1 mouse cellular context compared by ENCODE assay signal in the genomic region with DNA sequence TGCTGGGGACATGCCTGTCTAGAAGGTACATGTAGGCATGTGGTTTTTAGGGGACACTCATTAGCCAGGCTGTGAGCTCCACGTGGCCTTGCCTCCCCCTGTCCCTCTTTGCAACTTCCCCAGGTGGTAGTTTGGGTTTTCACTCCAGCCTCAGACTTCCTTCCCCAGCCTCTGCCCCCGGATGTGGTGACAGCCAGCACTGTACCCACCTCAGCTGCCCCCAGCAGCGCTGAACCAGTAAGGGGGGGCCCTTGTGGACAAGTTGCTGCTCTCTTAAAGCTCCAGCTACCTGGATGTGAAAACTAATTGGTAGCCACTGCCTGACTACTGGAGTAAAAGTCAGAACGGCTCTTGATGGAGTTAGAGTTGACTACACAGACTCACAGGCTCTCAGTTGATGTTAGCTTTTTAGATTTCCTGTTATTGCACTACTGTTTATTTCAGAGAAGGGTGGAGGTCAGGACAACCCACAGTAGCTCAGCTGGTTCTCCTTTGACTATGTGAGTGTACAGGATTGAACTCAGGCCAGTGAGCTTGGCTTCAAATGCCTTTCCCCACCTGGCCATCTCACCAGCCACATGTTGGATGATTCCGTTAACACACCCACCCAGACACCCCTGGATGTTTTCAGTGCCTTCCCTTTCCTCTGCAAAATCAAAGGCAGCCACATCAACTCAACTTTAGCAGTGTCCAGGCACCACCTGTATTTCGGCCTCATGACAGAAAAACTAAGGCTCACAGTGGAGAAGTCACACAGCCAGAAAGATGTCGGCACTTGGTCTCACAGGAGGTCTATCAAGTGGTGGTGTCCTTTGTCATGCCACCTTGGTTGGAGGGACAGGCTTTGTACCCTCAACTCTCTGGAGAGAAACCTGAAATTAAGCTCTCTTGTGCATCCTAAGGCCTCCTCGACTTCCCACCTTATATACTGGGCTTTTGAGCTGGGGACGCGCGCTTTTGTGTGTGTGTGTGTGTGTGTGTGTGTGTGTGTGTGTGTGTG.
TF ChIP-seq lines count a peak whose summit lies in the region.

No protein-coding gene starts in this region.

TF ChIP-seq in MEL, 35 proteins besides CTCF, POLR2A, EP300 and RAD21:
- TF ChIP-seq TBP (IDR thresholded peaks at IDR 0.05; ENCODE audit: low read depth, low read length) (no peak), NELFE (IDR thresholded peaks at IDR 0.05; ENCODE audit: low read depth, low read length) (no peak), ELF1 (IDR thresholded peaks at IDR 0.05; ENCODE audit: low read depth, low read length) (no peak), UBTF (IDR thresholded peaks at IDR 0.05; ENCODE audit: borderline replicate concordance, insufficient read depth, low read depth, low read length) (no peak), BHLHE40 (IDR thresholded peaks at IDR 0.05; ENCODE audit: borderline replicate concordance, low read depth, low read length) (no peak), SMC3 (IDR thresholded peaks at IDR 0.05; ENCODE audit: low read depth, low read length) (no peak), POLR2AphosphoS2 (IDR thresholded peaks at IDR 0.05; ENCODE audit: low read length) (no peak), MXI1 (IDR thresholded peaks at IDR 0.05; ENCODE audit: low read depth, low read length) (no peak), JUND (IDR thresholded peaks at IDR 0.05; ENCODE audit: low read depth, low read length) (no peak), ZKSCAN1 (IDR thresholded peaks at IDR 0.05; ENCODE audit: low read depth, low read length) (no peak), TCF12 (IDR thresholded peaks at IDR 0.05; ENCODE audit: low read depth, low read length) (no peak)
